Mouse (Mus musculus): ENCODE results near the gene Plagl1.

GRCm38 (mm10) chr10:13100061-13100648 is 39.9 kb downstream of the Plagl1 start:
- TF ChIP-seq EP300 (IDR thresholded peaks at IDR 0.05; ENCODE audit: low read length) (no peak), POLR2A (IDR thresholded peaks at IDR 0.05; ENCODE audit: low read depth, low read length) (no peak), CTCF (conservative IDR thresholded peaks at IDR 0.05 in 1 of 2, IDR thresholded peaks at IDR 0.05 in 1 of 2; ENCODE audit: low read depth in 2 of 2, low read length in 2 of 2) (no peak), JUND (conservative IDR thresholded peaks at IDR 0.05; ENCODE audit: low read depth, low read length) (no peak), MYC (IDR thresholded peaks at IDR 0.05; ENCODE audit: low read depth, low read length) (no peak), CHD2 (IDR thresholded peaks at IDR 0.05; ENCODE audit: low read length) (no peak), E2F4 (IDR thresholded peaks at IDR 0.05; ENCODE audit: insufficient replicate concordance, low read depth, low read length) (no peak), USF2 (conservative IDR thresholded peaks at IDR 0.05; ENCODE audit: low read depth, low read length) (no peak), SMC3 (IDR thresholded peaks at IDR 0.05; ENCODE audit: low read depth, low read length) (no peak), PAX5 (IDR thresholded peaks at IDR 0.05; ENCODE audit: low read length) (no peak), BHLHE40 (IDR thresholded peaks at IDR 0.05; ENCODE audit: low read depth, low read length) (no peak), ZC3H11A (IDR thresholded peaks at IDR 0.05; ENCODE audit: low read depth, low read length) (no peak)

All from CH12.LX (cell line).